Comparison of ENCODE assay signal across 8 mouse cellular contexts in the genomic region with DNA sequence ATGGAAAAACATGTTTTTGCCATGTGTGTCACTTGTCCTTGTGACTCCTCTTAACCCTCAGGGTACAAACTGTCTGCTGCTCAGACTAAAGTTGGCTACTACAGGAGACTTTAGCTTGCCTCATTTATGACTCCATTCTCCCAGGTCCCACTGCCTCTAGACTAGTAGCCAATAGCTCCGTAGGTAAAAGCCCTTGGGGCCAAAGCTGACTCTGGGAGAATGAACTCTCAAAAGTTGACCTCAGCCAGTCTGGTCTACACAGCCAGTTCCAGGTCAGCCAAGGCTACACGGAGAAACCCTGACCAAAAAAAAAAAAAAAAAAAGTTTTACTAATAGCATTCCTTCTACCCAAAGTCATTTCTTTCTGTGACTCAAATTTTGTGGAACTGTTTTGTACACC. TPM values are rescaled to one million over a fixed set of nuclear protein-coding genes. Genes with fewer than 3 reads are reported as not detected.
A peak's percentile ranks its signal among the peaks of the same experiment; 100 is the strongest.
DNase-seq lines count a peak whose midpoint lies in the region; ATAC-seq and TF ChIP-seq lines count a peak whose summit lies in the region.

No protein-coding gene starts in this region.

- no peak for ATAC-seq in heart, embryonic 16.5 days (replicated peaks; ENCODE audit: extremely low read depth, insufficient read depth, low FRiP score)
- ATAC-seq in stomach, embryonic 16.5 days (ENCODE audit: insufficient read depth, low FRiP score) = no peak

- intact Hi-C loops in left cerebral cortex, postnatal 14 days (cut with DNase I) = no loop called here

- H3K27ac ChIP-seq in heart, embryonic 16.5 days (ENCODE audit: low read length) = no peak overlapping the region
- no peak overlapping the region for H3K27ac ChIP-seq in testis, adult 2 months (ENCODE audit: control insufficient read depth, insufficient read depth, low read depth, low read length)
- no peak overlapping the region for H3K27ac ChIP-seq in limb, embryonic 10.5 days
- no peak overlapping the region for H3K27ac ChIP-seq in stomach, embryonic 16.5 days (ENCODE audit: low read length)

- whole genome bisulfite sequencing in heart, embryonic 16.5 days = 49% methylated on average over 2 of the region's 2 CpGs
- WGBS in limb, embryonic 10.5 days = 62% methylated on average over 2 of the region's 2 CpGs
- 43% methylated on average over 2 of the region's 2 CpGs for WGBS in stomach, embryonic 16.5 days

- no peaks in the 10 kb centered on the region for H3K36me3 ChIP-seq in heart, embryonic 16.5 days (ENCODE audit: control insufficient read depth, insufficient read depth)
- peaks cover 9% of the 10 kb centered on the region for H3K36me3 ChIP-seq in testis, adult 2 months (ENCODE audit: control insufficient read depth, insufficient read depth, low read length)
- H3K36me3 ChIP-seq in limb, embryonic 10.5 days = no peaks in the 10 kb centered on the region
- no peaks in the 10 kb centered on the region for H3K36me3 ChIP-seq in stomach, embryonic 16.5 days (ENCODE audit: control insufficient read depth, insufficient read depth, low read length)

- H3K9me3 ChIP-seq in heart, embryonic 16.5 days (replicated peaks; ENCODE audit: control insufficient read depth, low read length) = no peaks in the 10 kb centered on the region
- no peaks in the 10 kb centered on the region for H3K9me3 ChIP-seq in limb, embryonic 10.5 days (replicated peaks)
- H3K9me3 ChIP-seq in stomach, embryonic 16.5 days (replicated peaks; ENCODE audit: control insufficient read depth, low read length) = no peaks in the 10 kb centered on the region

- H3K9ac ChIP-seq in heart, embryonic 16.5 days (ENCODE audit: low read length) = no peak overlapping the region
- H3K9ac ChIP-seq in stomach, embryonic 16.5 days (ENCODE audit: low read length) = no peak overlapping the region

- TF ChIP-seq CTCF in testis, adult 2 months (IDR thresholded peaks at IDR 0.05; ENCODE audit: control insufficient read depth, insufficient read depth, insufficient replicate concordance, low read depth, low read length) = no peak

- no peak for TF ChIP-seq POLR2A in testis, adult 2 months (IDR thresholded peaks at IDR 0.05; ENCODE audit: control insufficient read depth, low read depth, low read length)

- no peak overlapping the region for H3K4me3 ChIP-seq in heart, embryonic 16.5 days (ENCODE audit: low read length)
- H3K4me3 ChIP-seq in testis, adult 2 months (ENCODE audit: control insufficient read depth, low read depth, low read length) = peak overlapping the region; percentile 1; the same call in 1 of the 2 replicates
- peak overlapping the region; percentile 86; the same call in 1 of the 2 replicates for H3K4me3 ChIP-seq in limb, embryonic 10.5 days
- no peak overlapping the region; the same call in 1 of the 2 replicates for H3K4me3 ChIP-seq in stomach, embryonic 16.5 days (replicated peaks; ENCODE audit: low read length)

- no peaks in the 10 kb centered on the region for H3K27me3 ChIP-seq in heart, embryonic 16.5 days (ENCODE audit: control insufficient read depth, insufficient read depth, low read length)
- H3K27me3 ChIP-seq in testis, adult 2 months (ENCODE audit: control insufficient read depth, insufficient read depth, low read length) = no peaks in the 10 kb centered on the region
- H3K27me3 ChIP-seq in limb, embryonic 10.5 days (ENCODE audit: low read depth, poor library complexity, severe bottlenecking) = no peaks in the 10 kb centered on the region
- H3K27me3 ChIP-seq in stomach, embryonic 16.5 days (ENCODE audit: control insufficient read depth, insufficient read depth, low read length) = no peaks in the 10 kb centered on the region

- H3K4me2 ChIP-seq in heart, embryonic 16.5 days (ENCODE audit: low read depth, low read length) = peak overlapping the region; percentile 85; the same call in 1 of the 2 replicates
- H3K4me2 ChIP-seq in stomach, embryonic 16.5 days (ENCODE audit: low read depth, low read length) = peak overlapping the region; percentile 96

- DNase-seq in heart, adult 9 months (ENCODE audit: low spot score in 2 of 2) = no peak
- DNase-seq in testis, postnatal 14 days (ENCODE audit: low spot score) = no peak
- no peak for DNase-seq in limb, embryonic 10.5 days (ENCODE audit: low spot score)
- no peak for DNase-seq in left cerebral cortex, postnatal 14 days (ENCODE audit: low spot score in 2 of 2)
- no peak for DNase-seq in cerebellum, postnatal 25 days

- peaks cover 14% of the 10 kb centered on the region for H3K4me1 ChIP-seq in heart, embryonic 16.5 days (ENCODE audit: control insufficient read depth, insufficient read depth, low read length)
- H3K4me1 ChIP-seq in testis, adult 2 months (ENCODE audit: control insufficient read depth, insufficient read depth, low read length) = peaks cover 14% of the 10 kb centered on the region
- peaks cover 22% of the 10 kb centered on the region for H3K4me1 ChIP-seq in limb, embryonic 10.5 days
- H3K4me1 ChIP-seq in stomach, embryonic 16.5 days (ENCODE audit: control insufficient read depth, insufficient read depth, low read length) = 0 out of 2 replicates have a peak, but pooled peaks cover 3% of the 10 kb centered on the region

RNA-seq across cellular contexts. Expression of a gene that starts 1.0 kb away (rescaled TPM):
- 0.29 and 0.47 TPM in 2 replicates for polyA plus RNA-seq in heart, embryonic 16.5 days (2015; fragmentation: Nextera tagmentation; extraction: Ambion mirVana)
- polyA plus RNA-seq in testis, adult 2 months (2012; rRNA removed) = 1.8 and 2.3 TPM in 2 replicates
- polyA plus RNA-seq in limb, embryonic 10.5 days (2016; fragmentation: Nextera tagmentation; extraction: Ambion mirVana) = 0.15 and 0.25 TPM in 2 replicates
- polyA plus RNA-seq in stomach, embryonic 16.5 days (2015; fragmentation: Nextera tagmentation; extraction: Ambion mirVana) = 0.25 and 0.53 TPM in 2 replicates
- under 1 TPM in 1 of 2 experiments, not detected in 1; 0.26 TPM for total RNA-seq in left cerebral cortex, postnatal 14 days (2021)

RNA-seq across cellular contexts. Expression of a gene that starts 1.3 kb away (rescaled TPM):
- 6.9 and 8.1 TPM in 2 replicates for polyA plus RNA-seq in heart, embryonic 16.5 days (2015; fragmentation: Nextera tagmentation; extraction: Ambion mirVana)
- 713 and 754 TPM in 2 replicates for polyA plus RNA-seq in testis, adult 2 months (2012; rRNA removed)
- 15.1 and 15.5 TPM in 2 replicates for polyA plus RNA-seq in limb, embryonic 10.5 days (2016; fragmentation: Nextera tagmentation; extraction: Ambion mirVana)
- polyA plus RNA-seq in stomach, embryonic 16.5 days (2015; fragmentation: Nextera tagmentation; extraction: Ambion mirVana) = 7.1 and 7.3 TPM in 2 replicates
- 1 to 10 TPM; 1.2 to 2.0 TPM for total RNA-seq in left cerebral cortex, postnatal 14 days (2021)

RNA-seq across cellular contexts. Expression of a gene that starts 12.6 kb away (rescaled TPM):
- polyA plus RNA-seq in heart, embryonic 16.5 days (2015; fragmentation: Nextera tagmentation; extraction: Ambion mirVana) = 7.0 and 8.0 TPM in 2 replicates
- 4.8 and 6.6 TPM in 2 replicates for polyA plus RNA-seq in testis, adult 2 months (2012; rRNA removed)
- polyA plus RNA-seq in limb, embryonic 10.5 days (2016; fragmentation: Nextera tagmentation; extraction: Ambion mirVana) = 37.8 and 51.7 TPM in 2 replicates
- polyA plus RNA-seq in stomach, embryonic 16.5 days (2015; fragmentation: Nextera tagmentation; extraction: Ambion mirVana) = 21.4 and 22.6 TPM in 2 replicates
- total RNA-seq in left cerebral cortex, postnatal 14 days (2021) = 100 to 1,000 TPM; 499 to 503 TPM

RNA-seq across cellular contexts. Expression of a gene that starts 29.6 kb away (rescaled TPM):
- polyA plus RNA-seq in heart, embryonic 16.5 days (2015; fragmentation: Nextera tagmentation; extraction: Ambion mirVana) = 62.0 and 67.1 TPM in 2 replicates
- 36.5 and 38.0 TPM in 2 replicates for polyA plus RNA-seq in testis, adult 2 months (2012; rRNA removed)
- polyA plus RNA-seq in limb, embryonic 10.5 days (2016; fragmentation: Nextera tagmentation; extraction: Ambion mirVana) = 93.3 and 107 TPM in 2 replicates
- polyA plus RNA-seq in stomach, embryonic 16.5 days (2015; fragmentation: Nextera tagmentation; extraction: Ambion mirVana) = 64.4 and 64.7 TPM in 2 replicates
- total RNA-seq in left cerebral cortex, postnatal 14 days (2021) = 10 to 100 TPM; 53.4 to 55.3 TPM

RNA-seq across cellular contexts. Expression of a gene that starts 35.7 kb away (rescaled TPM):
- polyA plus RNA-seq in heart, embryonic 16.5 days (2015; fragmentation: Nextera tagmentation; extraction: Ambion mirVana) = 9.2 and 10.0 TPM in 2 replicates
- polyA plus RNA-seq in testis, adult 2 months (2012; rRNA removed) = 7.4 and 9.6 TPM in 2 replicates
- polyA plus RNA-seq in limb, embryonic 10.5 days (2016; fragmentation: Nextera tagmentation; extraction: Ambion mirVana) = 52.9 and 92.3 TPM in 2 replicates
- polyA plus RNA-seq in stomach, embryonic 16.5 days (2015; fragmentation: Nextera tagmentation; extraction: Ambion mirVana) = 54.0 and 54.3 TPM in 2 replicates
- total RNA-seq in left cerebral cortex, postnatal 14 days (2021) = 1 to 10 TPM; 6.9 to 8.2 TPM

Comparison
In these comparisons a context has a peak if more than half of its experiments do, and no peak if none do; other contexts are left out.
1. H3K4me3 ChIP-seq: peak in testis, adult 2 months (single experiment) and limb, embryonic 10.5 days (single experiment); none in heart, embryonic 16.5 days (single experiment) and stomach, embryonic 16.5 days (single experiment).
2. RNA of a gene that starts 1.3 kb away (polyA plus RNA-seq): 713 to 754 TPM in testis, adult 2 months; 15.1 to 15.5 TPM in limb, embryonic 10.5 days, 7.1 to 7.3 TPM in stomach, embryonic 16.5 days and 6.9 to 8.1 TPM in heart, embryonic 16.5 days; every median in the first group is over 10 times any median in the second.